Mouse (Mus musculus) erythroblast, embryonic 14.5 days (primary cell): ENCODE results near the gene Hip1. TPM values are rescaled to one million over a fixed set of nuclear protein-coding genes. Genes with fewer than 3 reads are reported as not detected.

Experiments used
- H3K27me3 ChIP-seq: 2 replicates; pipeline ENCODE4 v1.6.1; 2012; ENCODE audit warnings: inconsistent platforms; ENCODE audit not compliant: control insufficient read depth
- H3K36me3 ChIP-seq: 2 replicates; pipeline ENCODE4 v1.6.1; 2012; ENCODE audit warnings: mild to moderate bottlenecking, inconsistent platforms; ENCODE audit not compliant: control insufficient read depth
- H3K4me1 ChIP-seq: 2 replicates; pipeline ENCODE4 v1.6.1; 2012; ENCODE audit warnings: inconsistent platforms; ENCODE audit not compliant: control insufficient read depth
- H3K4me3 ChIP-seq: replicated peaks from 2 replicates; pipeline ENCODE3; 2012; ENCODE audit warnings: moderate library complexity, mild to moderate bottlenecking, inconsistent platforms
- H3K9me3 ChIP-seq: 2 replicates; pipeline ENCODE4 v1.6.1; 2012; ENCODE audit warnings: low read length, inconsistent platforms, mixed read lengths; ENCODE audit not compliant: control insufficient read depth
- GATA1 ChIP-seq: IDR thresholded peaks from 2 replicates; pipeline ENCODE4 v1.6.1; 2012; ENCODE audit warnings: low read length, inconsistent platforms, mixed read lengths
- TAL1 ChIP-seq: IDR thresholded peaks from 3 replicates; pipeline ENCODE4 v1.6.1; 2012; ENCODE audit warnings: low read length, inconsistent platforms, mixed read lengths
- polyA plus RNA-seq: library from polyadenylated mRNA; stranded (reverse); fragments of >175 nt; gene quantifications from 2 replicates; pipeline ENCODE4 v1.2.3, GENCODE M21; 2012

Gene Hip1
- polyA plus RNA-seq, 1 experiment, result not detected

- no peak for TF ChIP-seq TAL1
- no peak for TF ChIP-seq GATA1
- no peak overlapping the region for H3K4me3 ChIP-seq
Measured at GRCm38 (mm10) chr5:135445755-135446154, 99.2 kb downstream of the Hip1 start.

GRCm38 (mm10) chr5:135442430-135442829 lies 102.5 kb downstream of the Hip1 start:
- Histone ChIP-seq H3K9me3 (no peaks in the 10 kb centered on the region), H3K36me3 (no peaks in the 10 kb centered on the region), H3K4me1 (no peaks in the 10 kb centered on the region), H3K27me3 (no peaks in the 10 kb centered on the region), H3K4me3 (no peak overlapping the region)
- TF ChIP-seq GATA1 (no peak), TAL1 (no peak)

More at GRCm38 (mm10) chr5:135445755-135446154, 99.2 kb downstream of the Hip1 start:
- Histone ChIP-seq H3K9me3 (no peaks in the 10 kb centered on the region), H3K36me3 (no peaks in the 10 kb centered on the region), H3K27me3 (no peaks in the 10 kb centered on the region), H3K4me1 (no peaks in the 10 kb centered on the region)

GRCm38 (mm10) chr5:135435039-135435438 lies 109.9 kb downstream of the Hip1 start:
- TF ChIP-seq TAL1, result no peak
- Histone ChIP-seq H3K4me1 (no peaks in the 10 kb centered on the region), H3K27me3 (no peaks in the 10 kb centered on the region), H3K36me3 (no peaks in the 10 kb centered on the region), H3K9me3 (peaks cover 10% of the 10 kb centered on the region), H3K4me3 (no peak overlapping the region)

DNA sequence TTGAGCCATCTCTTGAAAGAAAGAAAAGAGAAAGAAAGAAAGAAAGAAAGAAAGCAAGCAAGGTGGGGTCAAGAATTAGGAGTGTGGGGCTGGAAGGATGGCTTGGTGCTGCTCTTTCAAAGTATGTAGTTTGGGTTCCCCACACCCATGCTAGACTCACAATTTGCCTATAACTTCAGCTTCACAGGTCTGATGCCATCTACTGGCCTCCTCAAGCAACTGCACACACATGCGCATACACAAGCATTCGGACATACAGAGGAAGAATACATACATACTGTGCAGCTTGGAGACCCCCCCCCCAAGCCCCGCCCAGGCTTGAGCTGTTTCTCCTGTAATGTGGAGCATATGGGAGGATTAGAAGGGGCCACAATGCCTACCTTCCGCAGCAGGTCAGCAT lies 111.1 kb downstream of the Hip1 start:
- no peaks in the 10 kb centered on the region for H3K36me3 ChIP-seq
- TF ChIP-seq GATA1 (no peak), TAL1 (no peak)
- H3K4me3 ChIP-seq, result no peak overlapping the region
- H3K4me1 ChIP-seq, result no peaks in the 10 kb centered on the region
- no peaks in the 10 kb centered on the region for H3K27me3 ChIP-seq
- peaks cover 10% of the 10 kb centered on the region for H3K9me3 ChIP-seq

- Histone ChIP-seq H3K27me3 (no peaks in the 10 kb centered on the region), H3K4me1 (no peaks in the 10 kb centered on the region), H3K4me3 (no peak overlapping the region), H3K36me3 (no peaks in the 10 kb centered on the region), H3K9me3 (peaks cover 10% of the 10 kb centered on the region)
- TF ChIP-seq GATA1 (no peak), TAL1 (no peak)
Measured at GRCm38 (mm10) chr5:135431111-135431510, 113.8 kb downstream of the Hip1 start.

GRCm38 (mm10) chr5:135428786-135429185 lies 116.1 kb downstream of the Hip1 start:
- H3K4me1 ChIP-seq, result no peaks in the 10 kb centered on the region
- no peaks in the 10 kb centered on the region for H3K36me3 ChIP-seq
- no peak overlapping the region for H3K4me3 ChIP-seq
- peaks cover under 1% of the 10 kb centered on the region for H3K9me3 ChIP-seq
- TF ChIP-seq GATA1 (no peak), TAL1 (no peak)
- H3K27me3 ChIP-seq, result no peaks in the 10 kb centered on the region

DNA sequence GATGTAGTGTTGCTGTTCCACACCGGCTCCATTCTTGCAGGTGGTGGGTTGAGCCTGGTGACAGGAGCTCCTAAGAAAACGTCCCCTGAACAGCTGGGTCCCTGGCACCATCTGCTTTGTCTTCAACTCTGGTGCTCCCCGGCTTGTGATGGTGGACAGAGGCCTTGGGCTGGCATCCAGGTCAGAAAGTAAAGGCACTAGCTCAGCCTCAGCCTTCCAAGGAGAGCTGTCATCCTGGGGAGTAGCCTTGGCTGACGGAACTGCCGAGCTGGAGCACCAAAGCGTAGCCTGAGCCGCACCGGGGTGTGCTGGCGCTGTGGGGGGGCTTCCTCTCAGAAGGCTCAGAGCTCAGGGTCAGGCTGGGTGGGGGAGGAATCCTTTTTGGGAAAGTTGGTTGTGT lies 134.7 kb downstream of the Hip1 start:
- no peaks in the 10 kb centered on the region for H3K27me3 ChIP-seq
- no peaks in the 10 kb centered on the region for H3K4me1 ChIP-seq
- TF ChIP-seq TAL1, result no peak
- H3K4me3 ChIP-seq, result no peak overlapping the region
- no peaks in the 10 kb centered on the region for H3K9me3 ChIP-seq
- no peaks in the 10 kb centered on the region for H3K36me3 ChIP-seq

DNA sequence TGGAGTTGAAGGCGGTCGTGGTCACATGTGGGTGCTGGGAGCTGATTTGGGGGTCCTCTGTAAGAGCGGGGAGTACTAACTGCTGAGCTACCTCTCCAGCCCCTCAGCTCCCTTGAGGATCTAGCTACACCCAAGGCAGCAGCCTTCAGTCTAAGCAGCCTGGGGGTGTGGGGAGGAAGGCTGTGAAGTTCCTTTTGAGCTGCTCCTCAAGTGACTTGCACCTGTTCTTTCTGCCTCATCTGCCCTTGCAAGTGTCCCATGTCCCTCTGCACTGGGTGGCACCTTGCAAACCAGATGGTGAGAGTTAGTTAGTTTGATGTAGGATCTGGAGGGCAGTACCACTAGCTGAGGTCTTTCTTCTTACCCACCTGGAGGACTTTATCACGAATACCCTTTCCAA lies 136.8 kb downstream of the Hip1 start:
- H3K36me3 ChIP-seq, result no peaks in the 10 kb centered on the region
- H3K4me3 ChIP-seq, result no peak overlapping the region
- no peaks in the 10 kb centered on the region for H3K27me3 ChIP-seq
- TF ChIP-seq GATA1 (no peak), TAL1 (no peak)
- H3K9me3 ChIP-seq, result no peaks in the 10 kb centered on the region
- no peaks in the 10 kb centered on the region for H3K4me1 ChIP-seq

DNA sequence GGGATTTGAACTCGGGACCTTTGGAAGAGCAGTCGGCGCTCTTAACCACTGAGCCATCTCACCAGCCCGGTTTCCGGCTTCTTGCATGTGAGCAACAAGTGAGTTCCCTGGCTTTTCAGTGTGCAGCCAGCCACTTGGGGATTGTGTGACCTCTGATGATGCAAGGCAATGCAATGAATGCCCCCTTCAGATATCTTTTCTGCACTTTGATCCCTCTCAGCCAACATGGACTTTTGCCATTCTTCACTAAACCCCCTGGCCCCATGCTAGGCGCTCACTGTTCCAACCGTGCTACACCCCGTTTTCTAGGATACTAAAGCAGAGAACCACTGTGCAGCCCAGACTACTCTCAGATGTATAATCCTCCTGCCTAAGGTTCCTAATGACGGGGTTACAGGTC lies 139.5 kb downstream of the Hip1 start:
- H3K27me3 ChIP-seq, result no peaks in the 10 kb centered on the region
- no peaks in the 10 kb centered on the region for H3K4me1 ChIP-seq
- TF ChIP-seq TAL1 (no peak), GATA1 (no peak)
- H3K4me3 ChIP-seq, result no peak overlapping the region
- H3K36me3 ChIP-seq, result no peaks in the 10 kb centered on the region
- H3K9me3 ChIP-seq, result no peaks in the 10 kb centered on the region

GRCm38 (mm10) chr5:135404623-135405022 lies 140.3 kb downstream of the Hip1 start:
- Histone ChIP-seq H3K4me1 (no peaks in the 10 kb centered on the region), H3K36me3 (no peaks in the 10 kb centered on the region), H3K4me3 (no peak overlapping the region), H3K9me3 (no peaks in the 10 kb centered on the region), H3K27me3 (no peaks in the 10 kb centered on the region)
- TF ChIP-seq TAL1, result no peak
- TF ChIP-seq GATA1, result no peak
